Mouse (Mus musculus) left cerebral cortex, postnatal 10 days (tissue): ENCODE results near the gene Rabgef1. TPM values are rescaled to one million over a fixed set of nuclear protein-coding genes. Genes with fewer than 3 reads are reported as not detected.
A peak's percentile ranks its signal among the peaks of the same experiment; 100 is the strongest.

Source experiments
- DNase-seq, 2 experiments: peaks; one replicate each; pipeline ENCODE4 v3.0.0; 2021 to 2022; ENCODE audit warnings: low spot score in 2 of 2, mixed read lengths in 1 of 2; ENCODE audit errors: extremely low spot score in 1 of 2
- intact Hi-C: fragments of 180-260 bp; cut with DNase I; formaldehyde crosslinking; loops from one replicate; pipeline ENCODE4 v1.15.1; 2025
- total RNA-seq, 2 experiments: library from RNA; stranded (reverse); gene quantifications; 2 replicates each; pipeline ENCODE4 v1.2.3; 2021

The Rabgef1 gene
- 10 to 100 TPM; 41.4 to 42.8 TPM for total RNA-seq

DNA sequence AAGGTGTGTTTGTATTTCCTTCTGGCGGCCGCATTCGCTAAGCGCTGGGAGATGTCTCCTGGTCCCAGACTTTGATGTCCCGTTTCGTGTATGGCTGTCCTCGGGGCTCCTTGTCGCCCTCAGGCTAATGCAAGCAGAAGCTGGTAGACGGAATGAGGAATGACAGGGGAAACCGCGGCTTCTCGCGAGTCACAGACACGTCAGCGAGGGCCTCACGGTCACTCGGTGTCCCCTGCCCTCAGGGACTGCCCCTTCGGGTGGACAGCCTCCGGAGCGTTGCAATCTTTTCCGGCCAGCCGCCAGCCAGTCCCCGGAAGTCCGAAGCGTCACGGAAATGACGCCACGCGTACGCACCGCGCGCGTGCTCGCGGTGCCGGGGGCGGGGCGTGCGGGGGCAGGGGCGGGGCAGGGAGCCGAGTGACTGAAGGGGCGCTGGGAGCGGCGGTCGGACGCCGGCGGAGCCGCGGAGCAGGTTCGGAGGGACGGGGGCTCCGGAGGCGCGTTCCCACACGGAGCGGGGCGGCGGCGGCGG lies at the start of gene Rabgef1:
Gene Rabgef1 (plus strand): TSS at position 376 of the 532 bp plus-strand sequence.
- DNase-seq, result peak; percentile 89 to 97
- intact Hi-C loops, result loop anchor here (10.0 kb wide), 1 partner anchor 987 kb away; no protein-coding TSS in a partner anchor

DNA sequence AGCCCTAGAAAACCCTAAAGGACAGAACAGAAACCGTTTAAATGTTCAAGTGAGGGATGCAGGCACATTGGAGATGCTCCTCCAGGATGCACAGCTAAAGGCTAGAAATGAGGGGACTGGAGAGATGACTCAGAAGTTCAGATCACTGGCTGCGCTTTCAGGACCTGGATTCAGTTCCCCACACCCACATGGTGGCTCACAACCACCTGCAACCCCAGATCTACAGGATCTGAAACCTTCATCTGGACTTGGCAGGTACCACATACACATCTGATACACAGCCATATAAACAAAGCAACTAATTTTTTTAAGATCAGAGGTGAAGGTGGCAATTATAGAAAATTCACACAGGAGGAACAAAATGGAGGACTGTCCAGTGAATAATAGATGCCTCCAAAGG lies 49.2 kb upstream of the Rabgef1 start:
- DNase-seq, result no peak
- intact Hi-C loops, result no loop called here

DNA sequence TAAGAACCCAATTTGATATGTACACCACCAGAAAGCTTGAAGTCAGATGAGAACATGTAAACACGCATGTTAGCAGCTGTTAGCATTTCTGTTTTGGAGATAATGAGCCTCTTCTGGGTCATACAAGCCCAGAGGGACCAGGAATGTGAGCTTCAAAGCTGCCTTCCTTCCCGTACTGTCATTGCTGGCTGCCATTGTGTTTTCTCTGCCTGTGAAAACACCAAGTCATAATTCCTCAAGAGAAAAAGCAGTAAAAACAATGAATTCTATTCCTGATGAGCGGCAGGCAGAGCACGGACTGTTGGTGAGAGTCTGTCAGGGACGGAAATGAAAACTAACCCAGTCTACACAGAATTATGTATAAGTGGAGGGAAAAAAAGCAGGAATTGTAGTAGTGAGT lies 47.3 kb upstream of the Rabgef1 start:
- DNase-seq, result no peak
- intact Hi-C loops, result no loop called here

DNA sequence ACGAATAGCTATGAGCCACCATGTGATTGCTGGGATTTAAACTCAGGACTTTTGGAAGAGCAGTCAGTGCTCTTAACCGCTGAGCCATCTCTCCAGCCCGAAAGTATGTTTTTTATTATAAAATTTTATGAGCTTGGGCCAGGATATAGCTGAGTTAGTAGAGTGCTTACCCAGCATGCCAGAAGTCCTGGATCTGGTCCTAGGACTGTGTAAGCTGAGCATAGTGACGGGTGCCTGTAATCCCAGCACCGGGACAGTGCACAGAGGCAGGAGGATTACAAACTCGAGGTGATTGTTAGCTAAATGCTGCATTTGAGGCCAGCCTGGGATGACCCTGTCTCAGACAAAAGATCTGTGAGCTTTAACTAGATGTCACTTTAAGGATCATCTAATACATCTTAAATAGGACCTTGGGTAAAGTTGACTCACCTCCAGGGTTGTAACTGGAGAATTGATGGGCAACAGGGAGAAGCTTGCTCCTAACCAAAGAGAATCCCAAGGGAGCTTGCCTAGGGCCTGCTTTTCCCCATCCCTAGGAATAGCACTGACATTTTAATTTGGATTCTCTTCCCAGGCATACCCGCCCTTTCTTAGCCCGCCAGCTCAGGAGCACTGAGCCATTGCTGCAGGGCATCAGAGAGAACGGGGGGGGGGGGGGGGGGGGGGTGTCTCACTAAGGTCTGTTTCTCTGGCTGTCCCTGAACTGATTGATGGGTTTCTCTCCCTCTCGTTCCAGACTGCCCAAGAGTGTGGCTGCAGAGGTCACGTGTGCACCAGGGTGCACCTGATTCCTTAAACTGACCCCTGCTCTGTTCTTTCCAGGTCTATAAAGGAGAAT lies 42.7 kb upstream of the Rabgef1 start:
- DNase-seq, result no peak
- intact Hi-C loops, result loop anchor here (5.0 kb wide), 1 partner anchor 37 kb away; no protein-coding TSS in a partner anchor

DNA sequence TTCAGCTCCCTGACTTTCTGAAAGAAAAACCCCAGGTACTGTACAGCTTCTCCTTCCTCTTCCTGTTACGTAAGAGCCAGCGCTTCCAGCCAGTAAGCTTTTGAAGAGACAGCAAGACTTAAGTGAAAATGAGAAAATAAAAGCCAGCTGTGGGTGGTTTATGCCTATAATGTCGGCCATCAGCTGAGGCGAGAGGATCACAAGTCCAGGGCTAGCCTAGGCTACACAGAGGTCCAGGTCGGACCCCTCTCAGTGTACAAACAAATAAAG lies 42.1 kb upstream of the Rabgef1 start:
- DNase-seq, result no peak
- intact Hi-C loops, result loop anchor here (5.0 kb wide), 1 partner anchor 37 kb away; no protein-coding TSS in a partner anchor

DNA sequence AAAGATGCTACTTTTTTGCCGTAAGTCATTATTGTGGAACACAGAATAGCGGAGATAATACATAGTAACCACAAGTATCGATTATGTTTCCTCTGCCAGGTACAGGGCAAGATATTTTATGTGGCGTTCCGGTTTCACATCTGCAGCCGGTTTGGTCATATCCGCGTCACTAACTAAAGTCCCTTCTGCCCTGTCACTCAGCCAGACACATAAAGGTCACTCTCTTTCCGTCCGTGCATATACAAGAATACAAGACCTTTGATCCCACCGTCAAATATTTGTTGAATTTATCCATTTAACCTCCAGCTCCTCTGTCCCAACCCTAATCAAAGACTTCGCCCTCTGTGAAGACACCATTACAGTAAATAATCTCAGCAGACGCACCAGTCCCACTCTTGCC lies 35.0 kb upstream of the Rabgef1 start:
- intact Hi-C loops, result no loop called here
- DNase-seq, result no peak

DNA sequence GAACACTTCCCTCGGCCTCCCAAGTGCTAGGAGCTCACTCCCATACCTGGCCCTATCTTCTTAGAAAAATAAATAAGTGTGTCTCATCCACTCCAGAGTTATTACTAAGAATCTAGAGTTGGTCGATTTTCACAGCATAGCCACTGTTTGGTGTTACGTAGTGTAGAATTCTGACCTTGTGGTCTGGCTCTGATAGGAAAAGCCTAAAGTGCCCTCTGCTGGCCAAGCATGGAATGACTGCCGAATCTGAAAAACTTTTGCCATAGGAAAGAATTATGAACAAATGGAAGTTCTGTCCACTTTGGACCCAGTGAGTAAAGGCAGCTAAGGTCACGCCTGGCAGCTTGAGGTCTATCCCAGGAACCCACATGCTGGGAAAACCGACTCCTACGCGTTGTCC lies 32.2 kb upstream of the Rabgef1 start:
- peak; percentile 67 to 70 for DNase-seq
- intact Hi-C loops, result no loop called here

DNA sequence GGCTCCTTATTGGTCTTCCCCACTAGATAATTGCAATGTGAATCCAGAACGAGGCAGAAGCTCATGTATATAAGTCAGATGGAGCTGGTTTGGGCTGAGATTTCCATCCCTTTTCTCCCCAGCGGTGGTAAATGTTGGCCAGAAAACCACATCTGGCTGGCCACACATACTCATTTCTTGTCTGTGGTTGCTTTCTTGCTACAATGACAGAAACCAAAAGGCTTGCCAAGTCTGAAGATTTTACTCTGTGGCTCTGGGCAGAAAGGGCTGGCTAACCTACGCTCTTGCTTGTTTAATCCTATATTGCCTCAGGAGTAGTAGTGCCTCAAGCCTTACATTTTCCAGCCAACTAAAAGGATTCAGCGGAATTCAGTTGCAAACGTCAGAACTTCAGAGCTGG lies 30.5 kb upstream of the Rabgef1 start:
- DNase-seq, result no peak
- intact Hi-C loops, result loop anchor here (5.0 kb wide), 2 partner anchors 99 to 114 kb away; partner anchors contain the start of genes Asl and Crcp

DNA sequence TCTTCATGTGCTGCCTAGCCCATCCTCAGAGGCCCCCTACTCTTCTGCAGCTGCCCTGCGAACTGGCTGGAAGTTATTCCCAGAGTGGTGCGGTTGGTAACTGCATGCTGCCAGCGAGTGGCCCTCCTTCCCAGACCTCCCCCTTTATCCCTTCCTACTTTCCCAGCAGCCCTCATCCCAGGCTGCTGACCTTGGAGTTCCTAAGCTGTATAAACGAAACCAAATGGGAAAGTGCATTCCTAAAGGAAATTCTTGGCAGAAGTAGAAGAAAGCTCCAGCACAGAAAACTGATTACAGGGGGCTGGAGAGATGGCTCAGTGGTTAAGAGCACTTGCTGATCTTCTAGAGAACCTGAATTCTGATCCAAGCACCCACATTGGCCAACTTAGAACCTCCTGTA lies 29.6 kb upstream of the Rabgef1 start:
- intact Hi-C loops, result loop anchor here (5.0 kb wide), 2 partner anchors 100 to 115 kb away; partner anchors contain the start of genes Asl and Crcp
- DNase-seq, result peak in 1 of 2 experiments; percentile 32

DNA sequence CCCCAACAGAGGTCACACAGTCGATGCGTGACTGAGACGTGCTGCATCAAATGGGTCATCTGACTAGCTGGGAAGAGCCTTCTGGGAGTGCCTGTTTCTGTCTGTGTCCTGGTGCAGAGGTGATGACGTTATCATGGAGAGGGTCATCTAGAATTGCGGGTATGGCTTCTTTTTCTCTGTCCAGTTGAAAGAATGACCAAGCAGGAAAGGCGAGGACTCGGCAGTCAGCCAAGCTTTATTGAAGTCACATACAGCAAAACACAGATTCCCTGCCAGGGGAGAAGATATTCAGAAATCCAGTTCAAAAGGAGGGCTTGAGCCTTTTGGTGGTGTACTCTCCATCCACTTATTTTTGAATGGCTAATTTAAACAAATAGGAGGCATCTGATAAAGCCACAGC lies 28.5 kb upstream of the Rabgef1 start:
- intact Hi-C loops, result loop anchor here (5.0 kb wide), 2 partner anchors 101 to 116 kb away; partner anchors contain the start of genes Asl and Crcp
- DNase-seq, result no peak

DNA sequence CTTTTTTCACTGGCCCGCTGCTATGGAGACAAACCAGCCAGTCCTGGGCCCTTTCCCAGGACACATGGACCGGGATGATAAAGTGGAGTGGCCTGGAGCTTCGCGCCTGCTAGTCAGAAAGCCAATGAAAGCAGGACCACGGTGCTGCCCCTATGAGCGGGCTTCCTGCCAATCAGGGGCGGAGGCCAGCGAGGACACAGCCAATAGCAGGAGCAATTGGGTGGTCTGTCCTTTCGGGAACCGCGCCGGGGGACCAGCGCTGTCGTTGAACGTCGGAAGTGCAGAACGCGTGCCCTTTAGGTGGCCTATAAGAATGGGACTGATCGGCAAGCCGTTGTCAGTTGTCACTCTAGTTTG lies 27.6 kb upstream of the Rabgef1 start:
- intact Hi-C loops, result loop anchor here (5.0 kb wide), 2 partner anchors 102 to 117 kb away; partner anchors contain the start of genes Asl and Crcp
- DNase-seq, result peak; percentile 84 to 94

DNA sequence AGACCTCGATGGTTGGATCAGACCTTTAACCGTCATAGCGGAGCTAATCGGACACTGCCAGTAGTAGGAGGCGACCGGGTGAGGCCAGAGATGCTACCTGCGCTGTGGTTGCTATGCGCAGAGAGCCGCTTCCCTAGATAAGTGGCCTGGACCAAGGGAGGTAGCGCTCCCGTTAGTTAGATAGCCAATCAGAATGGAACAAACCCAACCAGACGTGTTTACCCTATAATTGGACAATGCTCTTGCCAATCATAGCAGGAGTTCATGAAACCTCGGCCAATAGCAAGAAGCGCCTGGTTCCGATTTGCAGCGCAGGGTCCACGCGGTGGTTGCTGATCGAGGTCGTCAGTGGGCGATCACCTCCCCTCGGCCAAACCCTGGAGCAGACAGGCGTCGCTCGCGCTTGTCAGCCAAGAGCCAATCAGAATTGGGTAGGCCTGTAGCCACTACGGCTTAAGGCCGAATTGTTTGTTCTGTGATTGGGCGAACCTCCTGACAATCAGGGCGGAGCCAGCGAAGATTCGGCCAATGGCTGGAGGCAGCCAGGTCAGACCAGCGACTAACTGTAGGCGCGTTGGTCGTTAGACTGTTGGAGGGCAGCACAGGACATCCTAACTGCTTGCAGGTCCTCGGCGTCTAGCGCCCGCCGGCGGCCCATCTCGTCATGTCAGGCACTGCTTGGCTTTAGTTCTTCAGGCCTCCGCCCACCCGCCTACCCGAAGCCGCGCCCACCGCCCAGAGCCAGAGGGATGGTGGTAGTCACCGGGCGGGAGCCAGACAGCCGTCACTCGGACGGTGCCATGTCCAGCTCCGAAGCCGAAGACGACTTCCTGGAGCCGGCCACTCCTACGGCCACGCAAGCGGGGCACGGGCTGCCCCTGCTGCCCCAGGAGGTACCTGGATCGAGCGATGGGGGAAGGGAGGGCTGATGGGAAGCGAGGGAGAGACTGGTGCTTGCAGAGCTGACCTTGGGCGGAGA lies 27.0 kb upstream of the Rabgef1 start, which contains the start of gene Kctd7:
Gene Kctd7 (plus strand): TSS at position 528 of the 979 bp plus-strand sequence.
- intact Hi-C loops, result loop anchor here (5.0 kb wide), 2 partner anchors 102 to 117 kb away; partner anchors contain the start of genes Asl and Crcp

DNA sequence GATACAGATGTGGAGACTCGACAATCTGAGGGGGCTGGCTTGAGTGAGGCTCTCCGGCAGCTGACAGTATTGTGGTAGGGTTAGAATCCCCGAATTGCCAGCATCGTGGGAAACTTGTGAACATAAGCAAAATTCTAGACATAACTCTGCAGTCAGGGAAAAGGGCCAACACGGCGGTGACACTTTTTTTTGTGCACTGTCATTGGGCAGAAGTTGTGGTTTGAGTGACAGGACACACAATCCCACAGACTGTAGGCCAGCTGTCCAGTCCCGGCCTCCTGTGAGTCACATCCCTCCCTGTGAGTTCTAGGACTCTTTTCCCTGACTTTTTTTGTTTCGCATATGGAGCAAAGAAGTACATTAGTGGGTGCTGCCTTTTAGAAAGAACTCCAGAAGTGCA lies 25.6 kb upstream of the Rabgef1 start:
- intact Hi-C loops, result no loop called here
- peak; percentile 19 to 40 for DNase-seq

More for the DNA sequence above, 27.0 kb upstream of the Rabgef1 start, which contains the start of gene Kctd7:
- peak; percentile 97 to 98 for DNase-seq

DNA sequence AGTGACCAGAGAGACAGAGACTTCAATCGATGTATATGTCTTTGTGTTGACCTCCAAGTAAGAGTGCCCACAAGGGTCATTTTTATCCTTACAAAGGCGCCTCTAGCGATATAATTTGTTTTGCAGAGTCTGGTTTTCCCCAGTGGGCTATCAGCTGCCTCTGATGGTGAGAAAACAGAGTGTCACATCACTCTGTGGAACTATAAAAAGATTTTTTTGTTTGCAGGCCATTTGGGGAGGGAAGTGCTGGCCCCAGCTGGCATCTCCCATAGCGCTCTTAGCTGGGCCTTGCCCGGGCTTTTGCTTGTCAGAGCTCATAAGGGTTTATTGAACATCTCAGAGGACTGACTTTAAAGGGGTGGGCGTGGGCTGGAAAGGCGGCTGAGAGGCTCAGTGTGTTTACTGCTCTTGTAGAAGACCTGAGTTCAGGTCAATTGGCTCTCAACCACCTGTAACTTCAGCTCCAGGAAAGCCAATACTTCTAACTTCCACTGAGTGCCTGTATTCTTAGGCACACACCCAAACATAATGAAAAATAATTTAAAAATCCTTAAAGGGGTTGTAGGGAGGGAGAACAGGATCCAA lies 21.8 kb upstream of the Rabgef1 start:
- DNase-seq, result no peak
- intact Hi-C loops, result no loop called here

DNA sequence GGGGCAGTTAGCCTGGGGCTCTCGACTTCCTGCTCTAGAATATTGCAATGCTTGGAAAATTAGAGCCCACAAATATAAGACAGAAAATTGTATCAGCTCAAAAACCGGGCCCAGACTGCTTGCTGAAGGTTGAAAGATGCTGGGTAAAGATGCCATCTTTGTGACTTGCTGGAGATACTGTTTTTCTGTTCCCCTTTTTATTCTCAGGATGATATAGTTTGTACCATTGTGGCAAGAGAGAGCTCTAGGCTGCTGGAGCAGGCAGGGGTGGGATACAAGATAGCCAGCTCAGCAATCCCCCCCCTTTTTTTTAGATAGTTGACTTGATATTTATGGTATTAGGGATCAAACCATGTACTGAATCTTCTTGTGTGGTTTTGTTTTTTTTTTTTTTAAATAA lies 17.3 kb upstream of the Rabgef1 start:
- no peak for DNase-seq
- intact Hi-C loops, result no loop called here

DNA sequence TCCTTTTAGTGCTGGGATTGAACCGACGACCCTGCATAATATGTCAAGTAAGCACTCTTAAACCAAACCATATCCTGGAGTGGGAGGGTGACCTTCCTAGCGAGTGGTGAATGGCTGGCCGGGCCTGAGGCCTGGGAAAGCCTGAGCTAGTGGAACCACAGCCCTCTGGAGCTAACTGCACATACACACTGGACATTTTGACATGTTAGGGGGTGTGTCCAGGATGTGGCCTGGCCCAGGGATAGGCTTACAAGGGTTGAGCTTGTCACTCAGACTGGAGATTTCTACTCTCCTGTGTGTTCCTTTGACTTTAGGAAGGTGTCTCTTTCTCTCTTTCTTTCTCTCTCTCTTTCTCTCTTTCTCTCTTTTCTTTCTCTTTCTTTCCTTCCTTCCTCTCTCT lies 13.1 kb upstream of the Rabgef1 start:
- intact Hi-C loops, result no loop called here
- no peak for DNase-seq

DNA sequence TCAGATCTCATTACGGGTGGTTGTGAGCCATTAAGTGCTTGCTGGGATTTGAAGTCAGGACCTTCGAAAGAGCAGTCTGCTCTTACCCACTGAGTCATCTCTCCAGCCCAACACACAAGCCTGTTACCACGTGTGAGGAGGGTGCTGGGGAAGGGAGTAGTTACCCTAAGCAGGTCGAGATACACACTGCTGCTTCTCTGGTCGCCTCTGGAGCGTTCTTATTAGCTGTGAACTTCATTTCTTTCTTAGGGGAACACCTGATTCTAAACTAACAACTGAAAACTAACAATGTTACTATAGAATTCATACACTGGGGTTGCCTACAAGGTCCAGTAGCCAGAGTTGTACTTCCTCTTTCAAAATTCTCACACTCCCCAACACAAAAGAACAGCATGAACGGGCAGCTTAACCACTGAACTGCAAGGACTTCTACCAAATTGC lies 11.8 kb upstream of the Rabgef1 start:
- intact Hi-C loops, result no loop called here
- no peak for DNase-seq

DNA sequence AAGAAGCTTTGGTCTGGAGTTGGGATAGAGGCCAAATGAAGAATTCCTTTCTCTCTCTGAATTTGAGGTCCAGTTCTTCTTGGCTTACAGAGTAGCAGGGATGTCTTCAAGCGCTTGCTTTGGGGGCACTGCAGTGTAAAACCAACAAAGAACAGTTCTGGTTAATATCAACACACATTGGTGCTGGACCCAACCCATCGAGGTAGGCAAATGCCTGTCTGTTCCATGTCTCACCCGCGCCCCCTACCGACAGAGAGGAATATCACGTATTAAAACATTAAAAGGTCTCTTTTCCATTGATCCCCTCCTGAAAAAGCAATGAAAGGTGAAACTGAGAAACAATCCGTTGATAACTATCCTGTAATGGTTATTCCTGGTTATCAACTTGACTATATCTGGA lies 7.9 kb upstream of the Rabgef1 start:
- peak; percentile 48 to 84 for DNase-seq
- intact Hi-C loops, result no loop called here

DNA sequence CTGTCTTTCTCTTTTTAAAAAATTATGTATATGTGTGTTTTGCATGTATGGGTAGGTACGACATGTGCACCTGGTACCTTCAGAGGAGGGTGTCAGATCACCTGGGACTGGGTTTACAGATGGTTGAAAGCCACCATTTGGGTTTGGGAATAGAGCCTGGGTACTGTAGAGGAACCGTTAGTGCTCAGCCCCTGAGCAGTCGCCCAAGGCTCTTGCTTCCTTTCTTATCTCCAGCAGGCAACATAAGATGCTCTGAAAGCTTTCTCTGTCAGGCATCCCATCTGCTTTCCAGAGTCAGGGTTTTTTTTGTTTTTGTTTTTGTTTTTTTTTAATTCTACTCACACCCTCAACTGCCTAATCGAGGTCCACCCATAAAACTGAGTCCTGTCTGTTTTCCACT lies 6.4 kb upstream of the Rabgef1 start:
- intact Hi-C loops, result no loop called here
- no peak for DNase-seq
